Mouse (Mus musculus) ES-Bruce4 (cell line): ENCODE data around the gene Kirrel3.

Experiments
- CTCF ChIP-seq: IDR thresholded peaks from one replicate; pipeline ENCODE4 v1.8.1; 2011; ENCODE audit warnings: low read depth, low read length
- POLR2A ChIP-seq: IDR thresholded peaks from one replicate; pipeline ENCODE4 v1.8.1; 2011; ENCODE audit warnings: low read length; ENCODE audit not compliant: insufficient read depth

DNA sequence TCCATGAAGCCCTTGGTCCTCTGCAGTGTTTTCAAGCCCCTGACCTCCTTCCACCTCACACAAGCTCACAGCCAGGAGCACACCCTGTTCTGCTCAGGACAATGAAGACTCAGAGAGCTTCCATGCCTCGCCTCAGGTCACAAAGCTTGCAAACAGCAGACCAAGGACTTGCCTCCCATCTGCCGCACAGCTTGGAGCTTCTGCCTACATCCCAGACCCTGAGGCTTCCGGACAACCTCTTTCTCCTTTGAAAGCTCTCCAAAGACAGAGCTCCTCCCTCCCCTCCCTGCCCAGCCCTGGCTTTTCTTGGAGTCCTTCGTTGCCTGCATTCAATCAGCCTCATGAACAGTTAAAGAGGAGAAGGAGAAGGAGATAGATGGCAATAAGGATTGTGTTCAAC is 397.4 kb downstream of the Kirrel3 start:
- no peak for TF ChIP-seq POLR2A
- no peak for TF ChIP-seq CTCF
